Mouse (Mus musculus): Measurements from ENCODE around the gene Acad11.

Acad11 gene

DNA sequence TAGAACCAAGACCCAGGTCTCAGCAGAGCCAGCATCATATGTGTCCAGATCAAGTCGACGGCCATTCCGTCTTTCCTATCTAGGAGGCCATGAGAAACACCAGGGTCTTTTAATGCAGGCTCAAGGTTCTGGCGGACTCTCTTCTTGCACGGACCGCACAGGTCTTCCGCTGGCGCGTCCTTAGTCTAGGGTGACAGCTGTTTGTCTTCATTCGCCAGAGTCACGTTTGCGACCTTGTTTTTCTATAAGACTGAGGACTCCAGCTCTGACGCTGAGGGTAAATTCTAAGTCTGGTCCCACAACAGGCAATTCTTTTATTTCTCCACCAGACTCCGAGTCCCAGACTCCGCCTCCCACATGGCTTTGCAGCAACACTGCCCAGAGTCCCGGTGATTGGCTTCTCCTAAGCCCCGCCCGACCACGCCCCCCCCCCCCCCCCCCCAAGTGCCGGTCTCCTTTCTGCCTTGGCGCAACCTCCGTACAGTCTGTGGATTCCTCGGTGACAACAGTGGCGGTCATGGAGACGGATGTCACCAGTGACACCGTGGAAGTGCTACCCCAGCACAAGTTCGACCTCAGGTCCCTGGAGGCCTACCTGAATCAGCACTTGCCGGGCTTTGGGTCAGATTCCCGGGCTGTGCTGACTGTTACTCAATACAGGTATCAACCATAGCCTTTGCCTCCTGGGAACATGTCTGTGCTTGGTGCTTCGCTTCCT, at the start of gene Acad11:
TSS of gene Acad11 (plus strand) at position 134 of the 718 bp plus-strand sequence.
- in situ Hi-C loops (cut with MboI, MseI), result no loop called here

GRCm38 (mm10) chr9:104014526-104014925, 48.7 kb upstream of the Acad11 start:
- in situ Hi-C loops (cut with MboI, MseI), result no loop called here

GRCm38 (mm10) chr9:104021026-104021425, 42.2 kb upstream of the Acad11 start:
- in situ Hi-C loops (cut with MboI, MseI), result no loop called here

- in situ Hi-C loops (cut with MboI, MseI), result no loop called here
These were observed 36.0 kb upstream of the Acad11 start for GRCm38 (mm10) chr9:104027186-104027585.

GRCm38 (mm10) chr9:104029861-104030260, 33.3 kb upstream of the Acad11 start:
- in situ Hi-C loops (cut with MboI, MseI), result no loop called here

DNA sequence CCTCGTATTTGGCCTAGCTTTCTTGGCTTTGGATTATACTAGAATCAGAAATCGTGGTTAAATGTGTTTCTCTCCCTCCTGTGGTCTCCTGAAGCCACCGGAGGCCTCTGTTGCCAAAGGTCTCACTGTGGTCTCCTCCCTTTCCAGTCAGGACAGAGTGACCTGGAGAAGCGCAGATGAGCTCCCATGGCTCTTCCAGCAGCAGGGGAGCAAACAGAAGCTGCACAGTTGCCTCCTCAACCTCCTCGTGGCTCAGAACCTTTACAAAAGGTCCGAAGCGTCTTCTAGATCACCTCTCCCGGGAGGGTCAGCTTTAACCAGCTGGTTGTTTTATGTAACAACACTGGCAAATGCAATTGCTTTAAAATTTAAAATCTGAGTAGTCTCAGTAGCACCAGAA, 28.9 kb upstream of the Acad11 start:
- in situ Hi-C loops (cut with MboI, MseI), result no loop called here

DNA sequence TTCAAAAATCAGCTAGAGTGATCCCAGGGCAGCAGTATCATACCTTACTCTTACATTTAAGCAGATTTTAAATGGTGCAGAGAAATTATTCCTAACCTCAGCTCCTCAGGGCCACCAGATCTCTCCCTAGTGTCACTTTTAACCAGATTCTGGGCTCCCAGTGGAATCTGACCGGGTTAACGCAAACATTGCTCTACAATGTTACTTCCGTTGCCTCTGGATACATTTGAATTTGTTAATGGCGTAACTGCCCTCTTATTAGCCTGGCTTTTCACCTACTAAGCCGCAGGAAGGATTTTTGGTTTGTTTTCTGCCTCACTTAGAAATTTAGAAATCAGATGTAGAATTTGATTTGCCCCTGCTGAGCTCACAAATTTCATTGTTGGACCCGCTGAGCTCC, 28.5 kb upstream of the Acad11 start:
- in situ Hi-C loops (cut with MboI, MseI), result no loop called here

GRCm38 (mm10) chr9:104035261-104036015, 27.7 kb upstream of the Acad11 start:
- in situ Hi-C loops (cut with MboI, MseI), result no loop called here

- in situ Hi-C loops (cut with MboI, MseI), result no loop called here
These were observed 24.9 kb upstream of the Acad11 start for GRCm38 (mm10) chr9:104038266-104038665.

DNA sequence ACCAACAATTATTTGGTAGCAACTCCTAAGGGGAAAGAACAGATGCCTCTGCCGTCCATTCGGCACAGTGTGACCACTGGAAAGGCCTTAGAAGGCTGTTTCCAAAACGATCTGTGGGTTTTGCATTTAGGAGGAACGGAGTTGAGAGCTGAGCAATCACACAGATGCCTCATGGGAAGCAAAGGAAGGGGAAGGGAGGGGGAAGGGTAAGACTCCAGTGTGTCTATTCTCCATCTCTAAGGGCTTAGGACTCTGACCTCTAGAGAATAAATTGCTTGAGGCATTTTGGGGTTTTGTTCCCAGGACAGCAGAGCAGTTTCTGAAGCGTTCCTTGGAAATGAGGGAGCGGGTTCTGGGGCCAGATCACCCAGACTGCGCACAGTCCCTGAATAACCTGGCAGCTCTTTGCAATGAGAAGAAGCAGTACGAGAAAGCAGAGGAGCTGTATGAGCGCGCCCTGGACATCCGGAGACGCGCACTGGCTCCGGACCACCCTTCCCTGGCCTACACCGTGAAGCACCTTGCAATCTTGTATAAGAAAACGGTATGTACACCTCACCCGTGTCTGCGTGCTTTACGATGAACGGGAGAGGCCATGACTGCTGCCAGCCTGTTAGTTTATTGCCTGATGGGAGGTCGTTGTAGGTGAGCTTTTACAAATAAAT, 24.0 kb upstream of the Acad11 start:
- in situ Hi-C loops (cut with MboI, MseI), result no loop called here

DNA sequence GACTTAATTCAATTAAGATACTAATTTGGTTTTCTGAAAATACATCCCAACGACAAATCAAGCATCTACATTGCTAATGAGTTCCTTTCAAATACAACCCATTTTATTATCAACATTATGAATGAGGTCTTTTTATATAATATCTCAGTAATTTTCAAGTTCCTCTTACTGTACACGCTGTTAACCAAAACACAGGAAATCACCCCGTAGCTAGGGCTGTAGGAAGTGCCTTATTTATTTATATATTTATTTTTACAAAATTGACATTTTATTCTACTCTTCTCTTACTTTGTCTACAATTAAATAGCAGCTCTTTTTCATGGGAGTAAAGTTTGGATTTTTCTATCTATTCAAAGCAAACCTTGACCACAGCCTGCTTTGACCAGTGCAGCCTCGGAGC, 23.4 kb upstream of the Acad11 start:
- in situ Hi-C loops (cut with MboI, MseI), result no loop called here

- in situ Hi-C loops (cut with MboI, MseI), result no loop called here
These were observed 22.8 kb upstream of the Acad11 start, which contains the start of gene Gm28305 for GRCm38 (mm10) chr9:104040362-104040761. Gene Gm28305 (plus strand): TSS chr9:104040662.

GRCm38 (mm10) chr9:104043676-104044075, 19.5 kb upstream of the Acad11 start:
- in situ Hi-C loops (cut with MboI, MseI), result no loop called here

- in situ Hi-C loops (cut with MboI, MseI), result no loop called here
These were observed 12.1 kb upstream of the Acad11 start for GRCm38 (mm10) chr9:104051028-104051427.

GRCm38 (mm10) chr9:104062430-104063243, 540 bp upstream of the Acad11 start, which contains the start of gene Uba5:
Gene Uba5 (minus strand): TSS chr9:104063134.
- in situ Hi-C loops (cut with MboI, MseI), result no loop called here

- in situ Hi-C loops (cut with MboI, MseI), result no loop called here
These were observed 1.4 kb downstream of the Acad11 start for GRCm38 (mm10) chr9:104064571-104064970.

DNA sequence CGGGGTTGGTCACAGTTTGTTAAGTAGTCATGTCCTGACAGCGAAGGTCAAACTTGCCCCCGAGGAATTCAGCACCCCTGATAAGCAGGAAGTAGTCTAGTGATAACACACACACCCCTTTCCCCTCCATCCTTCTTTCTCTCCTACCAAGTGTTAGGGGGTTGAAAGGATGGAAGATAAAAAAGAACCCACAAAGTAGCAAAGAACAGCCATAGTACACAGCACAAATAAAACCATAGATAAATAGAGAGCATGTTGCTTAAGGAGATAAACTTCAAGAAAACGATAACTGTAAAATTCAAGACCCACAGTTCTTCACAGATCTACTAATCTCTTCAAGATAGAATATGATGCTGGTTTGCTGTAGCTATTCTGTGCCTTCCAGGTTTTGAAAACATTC, 7.1 kb downstream of the Acad11 start:
- in situ Hi-C loops (cut with MboI, MseI), result no loop called here

- in situ Hi-C loops (cut with MboI, MseI), result no loop called here
These were observed 7.9 kb downstream of the Acad11 start for GRCm38 (mm10) chr9:104070863-104071604.

DNA sequence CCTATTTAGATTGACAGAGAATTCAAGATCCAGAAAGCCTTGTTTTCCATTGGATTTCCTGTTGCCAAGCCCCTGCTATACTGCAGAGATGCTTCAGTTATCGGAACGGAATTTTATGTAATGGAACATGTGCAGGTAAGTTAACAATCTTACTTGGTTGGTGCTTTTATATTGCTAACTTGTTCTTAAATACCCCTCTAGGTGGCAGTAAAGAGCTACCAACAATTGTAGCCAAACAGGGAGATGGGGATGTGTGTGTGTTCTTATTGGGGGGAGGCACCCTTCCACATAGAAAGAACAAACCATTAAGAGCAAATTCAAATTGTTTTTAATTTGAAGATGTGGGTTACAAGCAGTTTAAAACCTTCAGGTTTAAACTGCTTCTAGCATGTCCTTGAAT, 12.6 kb downstream of the Acad11 start:
- in situ Hi-C loops (cut with MboI, MseI), result no loop called here

GRCm38 (mm10) chr9:104078780-104079179, 15.6 kb downstream of the Acad11 start:
- in situ Hi-C loops (cut with MboI, MseI), result no loop called here

DNA sequence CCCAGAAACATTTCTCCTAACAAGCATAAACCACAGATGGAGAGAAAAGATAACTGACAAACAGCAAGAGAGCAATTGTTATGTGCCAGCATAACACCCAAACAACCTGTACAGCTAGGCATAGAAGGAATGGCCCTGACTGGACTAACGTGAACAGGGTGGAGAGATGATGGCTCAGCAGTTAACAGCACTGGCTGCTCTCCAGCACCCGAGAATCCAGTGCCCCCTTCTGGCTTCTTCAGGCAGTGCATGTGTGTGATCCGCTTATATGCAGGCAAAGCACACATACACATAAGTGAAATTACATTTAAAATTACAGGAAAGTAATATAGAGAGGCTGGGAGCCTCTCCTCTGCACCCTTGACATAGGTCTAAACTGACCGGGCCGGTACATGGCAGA, 16.2 kb downstream of the Acad11 start:
- in situ Hi-C loops (cut with MboI, MseI), result no loop called here

All from regulatory T cell (primary cell).